ENCODE assay signal across 8 mouse cellular contexts in the genomic region with DNA sequence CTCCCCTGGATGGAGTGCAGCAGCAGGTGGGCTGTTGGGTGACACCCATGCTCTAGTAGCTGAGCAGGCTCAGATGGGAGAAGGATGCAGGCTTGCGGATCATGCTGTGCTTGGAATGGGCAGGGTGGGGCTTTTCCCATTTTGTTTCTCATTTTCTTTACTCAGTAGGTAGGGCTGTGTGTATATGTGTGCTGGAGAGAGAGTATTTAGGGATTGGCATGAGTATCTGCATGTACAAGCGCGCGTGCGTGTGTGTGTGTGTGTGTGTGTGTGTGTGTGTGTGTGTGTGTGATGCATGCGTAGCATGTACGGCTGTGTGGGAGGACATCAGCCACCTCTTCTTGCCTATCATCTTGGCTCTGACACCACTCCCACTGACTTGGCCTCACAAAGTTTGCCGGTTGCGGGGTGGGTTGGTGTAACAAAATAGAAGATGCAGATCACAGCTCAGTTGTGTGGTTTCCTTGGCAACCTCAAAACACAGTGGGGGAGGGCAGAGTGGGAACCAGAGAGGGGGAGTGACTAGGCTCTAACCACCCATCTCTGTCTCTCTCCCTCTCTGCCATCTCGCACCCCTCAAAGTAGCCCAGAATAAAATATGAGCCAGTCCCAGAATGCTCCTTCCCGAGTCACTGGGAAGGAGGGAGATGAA. TPM values are rescaled to one million over a fixed set of nuclear protein-coding genes. Genes with fewer than 3 reads are reported as not detected.
DNase-seq lines count a peak whose midpoint lies in the region; ATAC-seq lines count a peak whose summit lies in the region.
"Had no signal": no experiment of that assay in that cellular context is flagged by ENCODE, and none has a peak within 500 bp of the region (broad histone marks: within the 10 kb centered on the region; RNA-seq: fewer than 3 reads in every experiment).

No protein-coding gene starts in this region.

- no peak overlapping the region for H3K27ac ChIP-seq in midbrain, embryonic 15.5 days

- H3K4me3 ChIP-seq in midbrain, embryonic 15.5 days = no peak overlapping the region

- H3K9me3 ChIP-seq in midbrain, embryonic 15.5 days = no peaks in the 10 kb centered on the region

- H3K9ac ChIP-seq in midbrain, embryonic 15.5 days = no peak overlapping the region

- H3K36me3 ChIP-seq in midbrain, embryonic 15.5 days (replicated peaks) = no peaks in the 10 kb centered on the region

- 56% methylated on average over 11 of the region's 11 CpGs for WGBS in midbrain, embryonic 15.5 days

- no peaks in the 10 kb centered on the region for H3K27me3 ChIP-seq in midbrain, embryonic 15.5 days (replicated peaks)

- ATAC-seq in common myeloid progenitor, adult 5-6 weeks (replicated peaks; ENCODE audit: low read depth, poor library complexity, severe bottlenecking) = peak; percentile 30
- ATAC-seq in midbrain, embryonic 15.5 days (replicated peaks) = peak; percentile 56
- ATAC-seq in cerebellum, adult (ENCODE audit: insufficient number of reproducible peaks, low FRiP score, low TSS enrichment) = no peak

- no peak overlapping the region for H3K4me2 ChIP-seq in midbrain, embryonic 15.5 days

- DNase-seq in MN1 (ENCODE audit: low spot score) = peak; percentile 28
- peak; percentile 73 to 75 for DNase-seq in layer of hippocampus, adult 18-20 months (ENCODE audit: low spot score in 2 of 2)
- no peak for DNase-seq in spleen, adult 12 weeks (ENCODE audit: low spot score)
- DNase-seq in retina, embryonic 14.5 days (ENCODE audit: low spot score) = no peak
- DNase-seq: gastrocnemius, postnatal 10 days had no signal

- H3K4me1 ChIP-seq in midbrain, embryonic 15.5 days = peaks cover 16% of the 10 kb centered on the region

RNA-seq across cellular contexts. Expression of a gene that starts 41.4 kb away (rescaled TPM):
- total RNA-seq in common myeloid progenitor, adult 5-6 weeks (2017) = 63.4 and 67.2 TPM in 2 replicates
- total RNA-seq in layer of hippocampus, adult 18-20 months (2021) = 100 to 1,000 TPM in 1 of 2 experiments, 10 to 100 TPM in 1; 70.4 to 100 TPM
- polyA plus RNA-seq in midbrain, embryonic 15.5 days (2015; fragmentation: Nextera tagmentation; extraction: Ambion mirVana) = 11.3 and 11.6 TPM in 2 replicates

Comparison
In these comparisons a context has a peak if more than half of its experiments do, and no peak if none do; other contexts are left out.
1. DNase-seq: peak in MN1 (single experiment) and layer of hippocampus, adult 18-20 months (2 of 2); none in spleen, adult 12 weeks (single experiment) and retina, embryonic 14.5 days (single experiment).